Mouse (Mus musculus): ENCODE measurements at regions not wholly inside any gene's neighbourhood (a gene's known extent, or its start where the extent isn't known, plus 50 kb on each side); places are given as distances from the start of the nearest gene placed in this dataset.
"Not testable (repeated sequence)": the region's sequence is repeated elsewhere in the genome, so short reads cannot be mapped to it uniquely, and the experiment has no call there.

DNA sequence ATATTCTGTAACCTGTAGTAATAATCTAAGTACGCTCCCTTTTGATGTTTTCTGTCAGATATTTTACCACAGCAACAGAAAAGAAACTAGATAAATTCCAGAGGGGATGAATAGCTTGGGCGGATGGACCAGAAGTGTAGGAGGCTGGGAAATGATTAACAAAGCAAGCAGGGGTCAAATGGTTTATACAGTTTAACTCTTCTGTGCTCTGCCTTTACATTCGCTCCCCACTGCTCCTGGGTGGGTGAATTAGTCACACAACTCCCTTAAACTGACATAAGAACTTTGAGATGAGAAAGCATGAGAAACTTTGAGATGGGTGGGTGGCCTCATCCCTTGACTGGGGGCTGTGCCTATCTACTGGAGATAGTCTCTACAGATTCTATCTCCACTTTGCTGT, 235.4 kb upstream of the Rarb start:
- Histone ChIP-seq H3K36me3 (no peaks in the 10 kb centered on the region), H3K4me2 (no peak overlapping the region), H3K9ac (no peak overlapping the region), H3K4me1 (no peaks in the 10 kb centered on the region), H3K27ac (no peak overlapping the region), H3K4me3 (replicated peaks) (no peak overlapping the region), H3K27me3 (replicated peaks) (no peaks in the 10 kb centered on the region), H3K9me3 (no peaks in the 10 kb centered on the region)
- WGBS, result 49% methylated on average over 3 of the region's 3 CpGs
- ATAC-seq (ENCODE audit: insufficient read depth, low FRiP score, low read depth), result no peak

DNA sequence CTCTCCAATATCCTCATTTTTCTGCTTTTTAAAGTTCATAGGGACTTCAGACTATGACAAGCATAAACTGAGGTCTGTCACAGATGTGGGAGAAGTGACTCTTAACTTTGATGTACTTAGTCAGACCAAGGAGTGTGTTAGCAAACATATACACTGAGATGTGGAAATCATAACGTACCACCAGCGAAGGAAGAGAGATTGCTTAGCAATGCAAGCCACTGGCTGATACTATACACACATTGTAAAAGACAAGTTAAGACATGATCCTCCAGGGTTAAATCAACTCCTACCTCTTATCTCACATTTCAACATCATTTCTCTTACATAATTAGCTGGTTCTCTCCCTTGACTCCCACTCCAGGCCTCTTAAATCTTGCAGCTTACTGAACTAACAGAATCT, 227.9 kb upstream of the Rarb start:
- ATAC-seq (ENCODE audit: insufficient read depth, low FRiP score, low read depth), result no peak
- no peaks in the 10 kb centered on the region for H3K9me3 ChIP-seq
- H3K4me2 ChIP-seq, result no peak overlapping the region
- H3K4me3 ChIP-seq (replicated peaks), result no peak overlapping the region
- H3K4me1 ChIP-seq, result no peaks in the 10 kb centered on the region
- no peak overlapping the region for H3K27ac ChIP-seq
- H3K36me3 ChIP-seq, result no peaks in the 10 kb centered on the region
- H3K27me3 ChIP-seq (replicated peaks), result no peaks in the 10 kb centered on the region
- 45% methylated on average over 2 of the region's 2 CpGs for WGBS
- H3K9ac ChIP-seq, result no peak overlapping the region

DNA sequence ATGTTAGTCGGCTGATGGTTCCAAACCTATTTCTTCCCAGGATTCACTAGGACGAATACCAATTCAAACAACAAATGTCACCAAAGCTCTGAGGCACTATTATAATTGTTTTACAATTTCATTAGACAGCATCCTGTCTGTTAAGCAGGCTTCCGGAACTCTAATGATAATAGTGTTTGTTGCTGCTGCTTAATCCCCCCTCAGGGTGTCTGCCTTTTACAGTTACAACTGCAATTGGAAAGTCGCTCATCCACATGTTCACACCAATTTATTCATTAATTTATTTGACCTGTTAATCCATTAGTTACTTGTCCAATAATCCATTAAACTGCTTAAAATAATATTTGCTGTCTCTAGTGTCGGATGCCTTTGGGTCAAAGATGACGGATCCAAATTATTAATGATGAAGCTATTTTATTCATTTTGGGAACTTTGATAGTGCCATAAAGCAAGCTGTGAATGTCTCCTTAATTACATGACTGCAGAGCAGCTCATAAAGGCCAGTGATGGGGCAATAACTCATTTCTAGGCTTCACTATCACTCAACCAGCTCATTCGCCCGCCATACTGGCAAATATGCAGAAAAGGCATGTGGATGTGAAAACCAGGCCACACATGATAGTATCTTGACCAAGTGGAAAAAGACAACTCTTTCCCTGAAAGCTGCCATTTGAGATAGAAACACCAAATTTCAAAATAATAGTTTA, 226.6 kb upstream of the Rarb start:
- H3K9ac ChIP-seq, result no peak overlapping the region
- H3K27me3 ChIP-seq (replicated peaks), result no peaks in the 10 kb centered on the region
- no peak for ATAC-seq (ENCODE audit: insufficient read depth, low FRiP score, low read depth)
- no peaks in the 10 kb centered on the region for H3K36me3 ChIP-seq
- H3K4me3 ChIP-seq (replicated peaks), result no peak overlapping the region
- H3K4me1 ChIP-seq, result no peaks in the 10 kb centered on the region
- 88% methylated on average over 8 of the region's 8 CpGs for WGBS
- no peak overlapping the region for H3K27ac ChIP-seq
- H3K9me3 ChIP-seq, result no peaks in the 10 kb centered on the region
- no peak overlapping the region for H3K4me2 ChIP-seq

DNA sequence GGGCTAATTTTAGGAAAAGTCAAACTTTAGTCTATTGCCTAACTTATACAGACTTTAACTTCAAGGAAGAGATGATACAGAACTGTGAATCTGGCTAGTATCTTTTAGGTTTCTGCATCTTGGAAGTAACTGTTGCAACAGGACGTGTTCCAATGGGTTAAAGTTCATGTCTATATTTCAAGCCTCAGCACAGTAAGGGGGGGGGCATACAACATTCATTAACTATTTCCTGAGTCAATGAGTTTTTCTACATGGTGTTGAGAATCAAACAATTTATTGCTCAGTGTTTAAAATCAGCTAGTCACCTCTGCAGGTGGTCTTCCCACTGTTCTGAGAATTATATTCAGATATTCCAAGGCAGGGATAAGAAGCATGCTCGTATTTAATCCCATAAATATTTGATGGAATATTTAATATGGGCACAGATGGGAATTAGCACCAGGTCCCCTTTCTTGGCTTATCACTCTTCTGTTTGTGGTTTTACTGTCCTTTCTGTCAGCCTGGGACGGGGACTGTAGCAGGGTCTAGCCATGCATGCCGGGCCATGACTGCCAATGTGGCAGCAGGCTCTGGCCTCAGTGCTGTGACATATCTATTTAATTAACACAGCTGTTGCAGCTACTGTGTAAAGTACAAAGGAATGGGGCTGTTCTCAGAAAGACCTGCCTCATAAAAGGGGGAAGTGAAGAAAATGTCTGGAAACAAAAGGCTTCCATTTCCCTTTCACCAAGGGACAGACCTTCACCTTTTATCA, 201.8 kb upstream of the Rarb start:
- no peak for ATAC-seq (ENCODE audit: insufficient read depth, low FRiP score, low read depth)
- Histone ChIP-seq H3K4me2 (no peak overlapping the region), H3K9ac (no peak overlapping the region), H3K36me3 (no peaks in the 10 kb centered on the region), H3K4me1 (no peaks in the 10 kb centered on the region), H3K4me3 (replicated peaks) (no peak overlapping the region), H3K27ac (no peak overlapping the region), H3K9me3 (no peaks in the 10 kb centered on the region), H3K27me3 (replicated peaks) (no peaks in the 10 kb centered on the region)
- 59% methylated on average over 4 of the region's 4 CpGs for WGBS

DNA sequence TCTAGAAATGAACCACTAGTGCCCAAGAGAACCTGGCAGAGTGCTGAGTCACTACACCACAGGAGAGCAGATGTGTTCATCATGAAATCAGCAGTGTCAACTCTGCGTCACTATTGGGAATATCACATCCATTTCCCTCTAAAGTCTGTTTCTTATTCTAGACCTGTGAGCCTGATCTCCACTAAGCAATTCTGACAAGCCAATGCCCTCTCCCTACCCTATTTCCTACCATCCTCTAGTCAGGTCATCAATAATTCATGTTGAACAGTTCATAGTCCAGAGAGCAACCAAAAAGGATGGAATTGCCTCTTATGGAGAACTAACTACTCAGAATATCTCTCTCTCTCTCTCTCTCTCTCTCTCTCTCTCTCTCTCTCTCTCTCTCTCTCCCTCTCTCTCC, 194.0 kb upstream of the Rarb start:
- Histone ChIP-seq H3K4me2 (no peak overlapping the region), H3K9me3 (no peaks in the 10 kb centered on the region), H3K27ac (no peak overlapping the region), H3K36me3 (no peaks in the 10 kb centered on the region), H3K4me1 (no peaks in the 10 kb centered on the region), H3K9ac (no peak overlapping the region), H3K4me3 (replicated peaks) (no peak overlapping the region), H3K27me3 (replicated peaks) (no peaks in the 10 kb centered on the region)
- WGBS, result 85% methylated on average over 1 of the region's 1 CpGs
- ATAC-seq (ENCODE audit: insufficient read depth, low FRiP score, low read depth), result no peak

DNA sequence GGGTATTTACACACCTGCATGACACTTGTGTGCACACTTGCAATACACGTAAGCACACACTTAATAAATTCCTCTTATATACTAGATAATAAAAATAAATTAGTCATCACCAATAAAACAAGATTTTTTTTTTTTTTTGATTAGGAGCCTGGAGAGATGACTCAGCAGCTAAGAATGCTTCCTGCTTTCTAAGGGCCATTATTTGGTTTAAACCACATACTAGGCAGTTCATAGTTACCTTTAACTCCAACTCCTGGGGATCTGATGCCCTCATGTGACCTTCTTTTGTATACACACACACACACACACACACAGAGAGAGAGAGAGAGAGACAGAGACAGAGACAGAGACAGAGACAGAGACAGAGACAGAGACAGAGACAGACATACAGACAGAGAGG, 193.2 kb upstream of the Rarb start:
- Histone ChIP-seq H3K27me3 (replicated peaks) (no peaks in the 10 kb centered on the region), H3K4me1 (no peaks in the 10 kb centered on the region), H3K9ac (no peak overlapping the region), H3K4me2 (no peak overlapping the region), H3K27ac (no peak overlapping the region), H3K9me3 (no peaks in the 10 kb centered on the region), H3K4me3 (replicated peaks) (no peak overlapping the region), H3K36me3 (no peaks in the 10 kb centered on the region)
- ATAC-seq (ENCODE audit: insufficient read depth, low FRiP score, low read depth), result no peak
- 73% methylated on average over 1 of the region's 1 CpGs for WGBS

DNA sequence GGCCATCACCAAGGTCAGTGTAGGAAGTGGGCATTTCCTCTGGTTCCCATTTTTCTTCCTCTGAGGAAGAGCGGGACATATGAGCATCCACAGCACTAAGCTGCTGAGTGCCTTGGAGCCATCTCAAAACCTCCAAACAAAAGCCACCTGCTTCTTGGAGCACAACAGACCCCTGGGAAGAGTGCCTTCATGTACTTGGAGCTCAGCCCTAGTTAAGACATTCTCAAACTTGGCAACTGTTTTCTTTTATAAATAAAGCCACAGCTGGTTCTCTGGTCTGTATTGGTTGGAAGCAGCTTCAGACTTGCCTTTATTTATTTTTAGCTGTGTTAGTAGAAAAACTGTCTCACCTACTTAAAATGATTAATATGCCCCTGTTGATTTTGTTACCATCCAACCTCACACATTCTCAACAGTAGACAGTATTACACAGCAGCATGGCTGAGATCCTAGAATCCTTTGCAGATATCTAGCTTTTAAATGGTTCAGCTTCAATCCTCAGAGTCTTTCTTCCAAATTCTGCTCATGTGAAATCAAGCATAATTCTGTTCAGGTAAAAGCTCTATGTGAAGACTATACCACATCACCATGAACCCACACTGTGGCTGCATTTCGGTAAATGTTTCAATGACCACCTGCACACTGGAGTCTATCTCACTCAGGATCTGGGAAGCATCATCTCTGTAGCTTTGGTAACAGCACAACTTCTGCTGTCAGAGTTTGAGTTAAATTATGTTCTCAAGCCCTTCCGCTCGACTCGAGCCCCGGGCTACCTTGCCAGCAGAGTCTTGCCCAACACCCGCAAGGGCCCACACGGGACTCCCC, 186.4 kb upstream of the Rarb start:
- Histone ChIP-seq H3K9me3 (no peaks in the 10 kb centered on the region), H3K4me2 (no peak overlapping the region), H3K4me3 (replicated peaks) (no peak overlapping the region), H3K36me3 (no peaks in the 10 kb centered on the region), H3K9ac (no peak overlapping the region), H3K27me3 (replicated peaks) (no peaks in the 10 kb centered on the region), H3K27ac (peak overlapping the region; percentile 72), H3K4me1 (0 out of 2 replicates have a peak, but pooled peaks cover 3% of the 10 kb centered on the region)
- 49% methylated on average over 8 of the region's 8 CpGs for WGBS
- peak; percentile 87 for ATAC-seq (ENCODE audit: insufficient read depth, low FRiP score, low read depth)

DNA sequence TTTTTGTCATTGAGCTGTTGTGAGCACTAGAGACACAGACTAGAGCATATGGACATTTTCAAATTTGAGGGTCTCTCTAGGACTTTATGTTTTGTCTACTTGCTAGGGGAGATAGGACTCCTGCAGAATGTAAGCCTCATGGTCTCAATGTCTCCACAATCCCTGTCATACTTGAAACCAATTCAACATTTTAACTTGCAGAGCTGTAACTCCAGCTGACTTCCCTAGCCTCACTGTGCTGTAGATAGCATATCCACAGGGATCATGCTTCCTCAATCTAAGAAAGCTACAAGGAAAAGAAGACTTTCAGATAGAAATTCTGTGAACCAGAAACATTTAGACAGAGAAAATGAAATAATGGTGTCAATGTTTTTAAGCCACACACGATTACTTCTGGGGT, 185.8 kb upstream of the Rarb start:
- Histone ChIP-seq H3K4me3 (replicated peaks) (no peak overlapping the region), H3K4me2 (no peak overlapping the region), H3K9ac (no peak overlapping the region), H3K36me3 (no peaks in the 10 kb centered on the region), H3K27me3 (replicated peaks) (no peaks in the 10 kb centered on the region), H3K9me3 (no peaks in the 10 kb centered on the region), H3K4me1 (0 out of 2 replicates have a peak, but pooled peaks cover 3% of the 10 kb centered on the region), H3K27ac (peak overlapping the region; percentile 72)
- WGBS, result 37% methylated on average over 1 of the region's 1 CpGs
- 0 out of 2 replicates have a peak, but pooled peaks have one; percentile 36 for ATAC-seq (ENCODE audit: insufficient read depth, low FRiP score, low read depth)

DNA sequence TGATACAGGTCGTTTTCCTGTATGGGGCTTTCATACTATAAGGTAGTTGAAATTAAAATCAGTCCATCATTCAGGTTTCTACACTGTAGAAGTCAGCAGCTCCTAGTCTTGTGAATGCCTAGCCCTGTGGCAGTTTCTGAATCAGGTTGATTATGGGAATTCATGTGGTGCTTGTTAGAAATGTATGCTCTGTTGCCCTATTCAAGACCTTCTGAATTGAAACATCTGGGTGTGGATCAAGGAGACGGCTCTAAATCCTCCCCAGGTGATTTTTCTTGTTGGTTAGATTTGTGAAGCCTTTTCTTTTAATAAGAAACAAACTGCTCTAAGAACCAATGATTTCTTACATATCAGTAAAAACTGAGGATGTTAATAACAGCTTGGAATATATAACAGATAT, 177.8 kb upstream of the Rarb start:
- Histone ChIP-seq H3K27ac (no peak overlapping the region), H3K9me3 (no peaks in the 10 kb centered on the region), H3K4me3 (replicated peaks) (no peak overlapping the region), H3K27me3 (replicated peaks) (no peaks in the 10 kb centered on the region), H3K36me3 (no peaks in the 10 kb centered on the region), H3K9ac (no peak overlapping the region), H3K4me1 (no peaks in the 10 kb centered on the region), H3K4me2 (no peak overlapping the region)
- no peak for ATAC-seq (ENCODE audit: insufficient read depth, low FRiP score, low read depth)
- WGBS, result 50% methylated on average over 2 of the region's 2 CpGs

DNA sequence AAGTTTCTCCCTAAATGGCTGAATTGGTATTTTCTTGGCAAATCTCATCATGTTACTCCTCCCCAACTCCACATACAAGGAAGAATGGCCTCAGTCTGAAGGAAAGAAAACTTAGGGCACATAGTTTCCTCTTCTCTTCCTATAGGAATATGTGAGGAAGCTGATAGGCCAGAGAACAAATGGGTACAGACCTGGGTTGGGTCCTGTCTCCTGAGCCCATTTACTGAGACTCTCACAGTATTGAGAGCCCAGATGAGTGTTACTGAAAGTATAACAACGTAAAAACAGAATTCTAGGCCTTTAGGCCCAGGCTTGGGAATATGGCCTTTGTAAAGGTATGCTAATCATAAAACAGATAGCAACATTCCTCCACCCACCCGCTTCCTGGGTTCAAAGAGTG, 152.0 kb upstream of the Rarb start:
- not testable (repeated sequence) for H3K9me3 ChIP-seq; ATAC-seq (ENCODE audit: insufficient read depth, low FRiP score, low read depth); H3K4me3 ChIP-seq (replicated peaks); H3K9ac ChIP-seq; H3K36me3 ChIP-seq; H3K4me1 ChIP-seq; H3K4me2 ChIP-seq; H3K27me3 ChIP-seq (replicated peaks); H3K27ac ChIP-seq
- WGBS, result 85% methylated on average over 2 of the region's 2 CpGs

DNA sequence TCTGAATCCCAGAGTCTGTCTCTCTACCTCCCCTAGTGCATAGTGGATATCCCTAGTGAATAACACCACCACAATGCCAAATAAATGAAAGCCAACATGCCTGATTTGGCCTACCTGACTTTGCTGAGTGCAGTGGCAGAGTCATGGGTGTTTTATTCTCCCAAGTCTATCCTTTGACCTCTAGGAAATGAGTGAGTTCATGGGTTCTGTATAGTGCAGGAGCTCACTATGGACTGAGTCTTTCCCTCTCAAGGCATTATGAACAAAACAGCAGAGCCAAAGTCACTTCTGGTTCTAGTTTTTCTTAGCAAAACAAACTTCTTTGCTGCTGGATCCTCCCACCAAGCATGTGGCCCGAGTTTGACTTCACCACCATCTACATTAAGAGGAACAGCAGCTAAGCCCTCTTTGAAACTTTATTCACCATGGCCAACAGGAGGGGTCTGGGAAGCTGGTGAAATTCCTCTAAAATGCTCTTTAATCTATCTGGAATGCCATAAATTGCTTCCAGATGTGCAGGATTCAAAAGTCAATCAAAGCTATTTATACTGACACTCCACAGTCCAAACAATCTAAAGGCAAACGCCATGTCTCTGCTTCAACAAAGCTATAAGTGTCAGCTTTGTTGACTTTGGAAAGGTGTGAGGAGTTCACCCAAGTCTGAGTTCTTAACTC, 145.9 kb upstream of the Rarb start:
- Histone ChIP-seq H3K27ac (no peak overlapping the region), H3K4me3 (replicated peaks) (no peak overlapping the region), H3K27me3 (replicated peaks) (no peaks in the 10 kb centered on the region), H3K9me3 (no peaks in the 10 kb centered on the region), H3K9ac (no peak overlapping the region), H3K36me3 (no peaks in the 10 kb centered on the region), H3K4me2 (no peak overlapping the region), H3K4me1 (no peaks in the 10 kb centered on the region)
- ATAC-seq (ENCODE audit: insufficient read depth, low FRiP score, low read depth), result no peak
- WGBS, result 15% methylated on average over 2 of the region's 2 CpGs

Measured in stomach, embryonic 15.5 days (tissue).